Mouse (Mus musculus): ENCODE measurements around the gene Prss36.
A peak's percentile ranks its signal among the peaks of the same experiment; 100 is the strongest.
"Not testable (repeated sequence)": the region's sequence is repeated elsewhere in the genome, so short reads cannot be mapped to it uniquely, and the experiment has no call there.

Gene Prss36

GRCm38 (mm10) chr7:127901772-127902171 is 44.8 kb downstream of the Prss36 start:
- no peak for DNase-seq

GRCm38 (mm10) chr7:127899997-127900396 is 46.5 kb downstream of the Prss36 start:
- DNase-seq: no peak

GRCm38 (mm10) chr7:127898179-127898956 is 48.2 kb downstream of the Prss36 start:
- DNase-seq: peak; percentile 38

GRCm38 (mm10) chr7:127897542-127897941 is 49.0 kb downstream of the Prss36 start:
- DNase-seq: no peak

- peak; percentile 50 for DNase-seq
Measured at GRCm38 (mm10) chr7:127896384-127896783, 50.1 kb downstream of the Prss36 start.

- not testable (repeated sequence) for DNase-seq
Measured at GRCm38 (mm10) chr7:127895891-127896290, 50.6 kb downstream of the Prss36 start.

- peak; percentile 98 for DNase-seq
Measured at GRCm38 (mm10) chr7:127895442-127895841, 51.1 kb downstream of the Prss36 start, which contains the start of the genes Gm21974 and Vkorc1. Gene Gm21974 (minus strand): TSS chr7:127895454. Gene Vkorc1 (minus strand): TSS chr7:127895617.

- no peak for DNase-seq
Measured at GRCm38 (mm10) chr7:127894480-127894879, 52.0 kb downstream of the Prss36 start.

- peak; percentile 81 for DNase-seq
Measured at GRCm38 (mm10) chr7:127890798-127891197, 55.7 kb downstream of the Prss36 start, which contains the start of gene Prss53. Gene Prss53 (minus strand): TSS chr7:127890970.

- no peak for DNase-seq
Measured at GRCm38 (mm10) chr7:127888821-127889220, 57.7 kb downstream of the Prss36 start.

- DNase-seq: no peak
Measured at GRCm38 (mm10) chr7:127887781-127888180, 58.7 kb downstream of the Prss36 start.

- DNase-seq: no peak
Measured at GRCm38 (mm10) chr7:127887191-127887590, 59.3 kb downstream of the Prss36 start.

GRCm38 (mm10) chr7:127886551-127886950 is 60.0 kb downstream of the Prss36 start:
- DNase-seq: no peak

- peak; percentile 61 for DNase-seq
Measured at GRCm38 (mm10) chr7:127885951-127886350, 60.6 kb downstream of the Prss36 start.
